Mouse (Mus musculus) Patski (cell line): ENCODE results near the gene Mrps18a. TPM values are rescaled to one million over a fixed set of nuclear protein-coding genes. Genes with fewer than 3 reads are reported as not detected.
A peak's percentile ranks its signal among the peaks of the same experiment; 100 is the strongest.

Experiments
- ATAC-seq: fragments of 100-300 bp; one replicate; pipeline ENCODE4 v1.8.0; 2021
- CTCF ChIA-PET: fragments of 350-600 bp; sonication (Branson Sonifier 250); formaldehyde crosslinking; loops from one replicate; lab custom pipeline; 2022; ENCODE audit warnings: inconsistent platforms; lab: Charles Lee
- POLR2A ChIA-PET: fragments of 350-600 bp; sonication (Branson Sonifier 250); formaldehyde crosslinking; loops from one replicate; lab custom pipeline; 2022; ENCODE audit warnings: antibody characterized with exemption, inconsistent platforms; lab: Charles Lee
- DNase-seq: peaks from one replicate; pipeline ENCODE4 v3.0.0-alpha.2; 2011; ENCODE audit warnings: low read depth, low spot score
- H3K27me3 ChIP-seq: fragments of 371-371 bp; one replicate; pipeline ENCODE4 v1.5.1; 2021
- CTCF ChIP-seq: fragments of 100-300 bp; IDR thresholded peaks from one replicate; pipeline ENCODE4 v1.5.1; 2021
- in situ Hi-C: fragments of 300-500 bp; cut with MboI; formaldehyde crosslinking; loops from 3 replicates; pipeline ENCODE4 v1.11.1; 2018; ENCODE audit warnings: low pct_unique_long_range_greater_than_20kb, mixed read lengths
- polyA plus RNA-seq: library from polyadenylated mRNA; unstranded; gene quantifications from one replicate; pipeline ENCODE4 v1.2.3, GENCODE M21; 2021

The Mrps18a gene
- polyA plus RNA-seq, 1 experiment from 2014 or later, result 100 TPM

GRCm38 (mm10) chr17:46143578-46144423 is 33.0 kb downstream of the Mrps18a start, which contains the start of gene Rsph9:
TSS of gene Rsph9 (minus strand) at chr17:46144216.
- CTCF ChIA-PET, result interaction anchor here (0.8 to 1.8 kb wide), 2 partner anchors 11 to 12 kb away, joined by 5 to 6 read pairs; no protein-coding TSS in a partner anchor
- in situ Hi-C loops, result no loop called here
- peak; percentile 32 for ATAC-seq
- no peaks in the 10 kb centered on the region for H3K27me3 ChIP-seq
- DNase-seq, result no peak
- no peak for TF ChIP-seq CTCF
- POLR2A ChIA-PET, result interaction anchor here (1.0 kb wide), 1 partner anchor 19 kb away, joined by 3 read pairs; no protein-coding TSS in a partner anchor

GRCm38 (mm10) chr17:46152847-46153782 is 42.3 kb downstream of the Mrps18a start, which contains the start of gene Mad2l1bp:
TSS of gene Mad2l1bp (minus strand) at chr17:46153553.
- in situ Hi-C loops, result no loop called here

GRCm38 (mm10) chr17:46154336-46154735 is 43.5 kb downstream of the Mrps18a start:
- no peak for TF ChIP-seq CTCF
- in situ Hi-C loops, result no loop called here
- ATAC-seq (no peak), DNase-seq (no peak)
- ChIA-PET POLR2A (interaction anchor here (0.6 kb wide), 1 partner anchor 477 kb away, joined by 3 read pairs; no protein-coding TSS in a partner anchor), CTCF (no interaction called here)
- H3K27me3 ChIP-seq, result no peaks in the 10 kb centered on the region

More at GRCm38 (mm10) chr17:46152847-46153782, 42.3 kb downstream of the Mrps18a start, which contains the start of gene Mad2l1bp:
- peak; percentile 71 for ATAC-seq
- POLR2A ChIA-PET, result no interaction called here
- DNase-seq, result peak; percentile 59
- CTCF ChIA-PET, result no interaction called here
- TF ChIP-seq CTCF, result no peak
- no peaks in the 10 kb centered on the region for H3K27me3 ChIP-seq

- POLR2A ChIA-PET, result no interaction called here
- no peak for TF ChIP-seq CTCF
- no peaks in the 10 kb centered on the region for H3K27me3 ChIP-seq
- CTCF ChIA-PET, result no interaction called here
- no peak for ATAC-seq
- no peak for DNase-seq
- in situ Hi-C loops, result no loop called here
These were observed 45.9 kb downstream of the Mrps18a start for GRCm38 (mm10) chr17:46156680-46157079.

GRCm38 (mm10) chr17:46157131-46157530 is 46.3 kb downstream of the Mrps18a start:
- no peak for TF ChIP-seq CTCF
- H3K27me3 ChIP-seq, result no peaks in the 10 kb centered on the region
- no peak for ATAC-seq
- ChIA-PET POLR2A (no interaction called here), CTCF (no interaction called here)
- no peak for DNase-seq
- in situ Hi-C loops, result no loop called here

- in situ Hi-C loops, result no loop called here
- ATAC-seq, result no peak
- POLR2A ChIA-PET, result no interaction called here
These were observed 48.5 kb downstream of the Mrps18a start for GRCm38 (mm10) chr17:46159236-46159635.

GRCm38 (mm10) chr17:46160090-46160662 is 49.4 kb downstream of the Mrps18a start:
- in situ Hi-C loops, result no loop called here
- POLR2A ChIA-PET, result no interaction called here
- ATAC-seq (peak; percentile 58), DNase-seq (peak; percentile 71)
- no peak for TF ChIP-seq CTCF
- no peaks in the 10 kb centered on the region for H3K27me3 ChIP-seq
- CTCF ChIA-PET, result no interaction called here

More at GRCm38 (mm10) chr17:46159236-46159635, 48.5 kb downstream of the Mrps18a start:
- H3K27me3 ChIP-seq, result no peaks in the 10 kb centered on the region
- DNase-seq, result no peak
- CTCF ChIA-PET, result no interaction called here
- no peak for TF ChIP-seq CTCF

GRCm38 (mm10) chr17:46160686-46161085 is 49.9 kb downstream of the Mrps18a start, which contains the start of gene Gtpbp2:
TSS of gene Gtpbp2 (plus strand) at chr17:46161032.
- TF ChIP-seq CTCF, result no peak
- ChIA-PET POLR2A (no interaction called here), CTCF (no interaction called here)
- in situ Hi-C loops, result no loop called here
- ATAC-seq, result peak; percentile 87
- DNase-seq, result peak; percentile 98
- H3K27me3 ChIP-seq, result no peaks in the 10 kb centered on the region

- TF ChIP-seq CTCF, result no peak
- in situ Hi-C loops, result no loop called here
- ATAC-seq, result peak; percentile 3
- ChIA-PET POLR2A (no interaction called here), CTCF (no interaction called here)
- no peaks in the 10 kb centered on the region for H3K27me3 ChIP-seq
- no peak for DNase-seq
These were observed 50.4 kb downstream of the Mrps18a start for GRCm38 (mm10) chr17:46161179-46161578.

GRCm38 (mm10) chr17:46161710-46162109 is 50.9 kb downstream of the Mrps18a start:
- POLR2A ChIA-PET, result interaction anchor here (0.7 to 1.3 kb wide), 2 partner anchors 38 to 41 kb away, joined by 3 read pairs; partner anchors contain the start of genes Polh and Xpo5
- ATAC-seq, result no peak
- in situ Hi-C loops, result no loop called here
- no peak for DNase-seq
- no peaks in the 10 kb centered on the region for H3K27me3 ChIP-seq
- no peak for TF ChIP-seq CTCF
- CTCF ChIA-PET, result no interaction called here
